Mouse (Mus musculus) embryonic facial prominence, embryonic 14.5 days (tissue): ENCODE measurements around the gene Ndufb7. TPM values are rescaled to one million over a fixed set of nuclear protein-coding genes. Genes with fewer than 3 reads are reported as not detected.

Experiments
- ATAC-seq: fragments of 200-750 bp; cut with Nextera tagmentation; 2 replicates; pipeline ENCODE4 v1.8.0; 2017; ENCODE audit warnings: low read depth, moderate number of reproducible peaks, moderate TSS enrichment
- DNase-seq: peaks from one replicate; pipeline ENCODE4 v3.0.0-alpha.2; 2015; ENCODE audit warnings: low spot score
- H3K27ac ChIP-seq: fragments of 300-500 bp; sonication (generic); replicated peaks from 2 replicates; pipeline ENCODE4 v1.5.1; 2014; ENCODE audit warnings: low read depth, mild to moderate bottlenecking, low read length, moderate library complexity
- H3K27me3 ChIP-seq: fragments of 300-500 bp; sonication (generic); replicated peaks from 2 replicates; pipeline ENCODE4 v1.6.1; 2014; ENCODE audit warnings: low read length; ENCODE audit not compliant: control insufficient read depth, insufficient read depth
- H3K36me3 ChIP-seq: fragments of 300-500 bp; sonication (generic); 2 replicates; pipeline ENCODE4 v1.6.1; 2014; ENCODE audit warnings: low read length, mixed read lengths; ENCODE audit not compliant: control insufficient read depth, insufficient read depth
- H3K4me1 ChIP-seq: fragments of 300-500 bp; sonication (generic); 2 replicates; pipeline ENCODE4 v1.6.1; 2014; ENCODE audit warnings: antibody characterized with exemption, low read length; ENCODE audit not compliant: control insufficient read depth, insufficient read depth
- H3K4me2 ChIP-seq: fragments of 300-500 bp; sonication (generic); 2 replicates; pipeline ENCODE4 v1.6.1; 2014; ENCODE audit warnings: low read depth, mild to moderate bottlenecking, low read length, moderate library complexity, mixed read lengths
- H3K4me3 ChIP-seq: fragments of 300-500 bp; sonication (generic); 2 replicates; pipeline ENCODE4 v1.5.1; 2014; ENCODE audit warnings: low read depth, mild to moderate bottlenecking, low read length
- H3K9ac ChIP-seq: fragments of 300-500 bp; sonication (generic); 2 replicates; pipeline ENCODE4 v1.6.1; 2014; ENCODE audit warnings: low read depth, mild to moderate bottlenecking, low read length, moderate library complexity, mixed read lengths
- H3K9me3 ChIP-seq: fragments of 300-500 bp; sonication (generic); 2 replicates; pipeline ENCODE4 v1.6.1; 2016; ENCODE audit warnings: low read length; ENCODE audit not compliant: control insufficient read depth
- WGBS: fragments of 180-500 bp; shearing (Covaris S2); extraction: QIAGEN DNeasy Blood & Tissue Kit; methylation state at CpG from one replicate; pipeline ENCODE4 v1.1.7; 2014; 5-methylcytosine and 5-hydroxymethylcytosine counted together
- polyA plus RNA-seq: library from polyadenylated mRNA; unstranded; fragments of >200 nt; fragmentation: Nextera tagmentation; extraction: Ambion mirVana; gene quantifications from 2 replicates; pipeline ENCODE4 v1.2.1, GENCODE M21; 2014

Gene Ndufb7
- polyA plus RNA-seq, 1 experiment from 2014 or later: 324 TPM

DNA sequence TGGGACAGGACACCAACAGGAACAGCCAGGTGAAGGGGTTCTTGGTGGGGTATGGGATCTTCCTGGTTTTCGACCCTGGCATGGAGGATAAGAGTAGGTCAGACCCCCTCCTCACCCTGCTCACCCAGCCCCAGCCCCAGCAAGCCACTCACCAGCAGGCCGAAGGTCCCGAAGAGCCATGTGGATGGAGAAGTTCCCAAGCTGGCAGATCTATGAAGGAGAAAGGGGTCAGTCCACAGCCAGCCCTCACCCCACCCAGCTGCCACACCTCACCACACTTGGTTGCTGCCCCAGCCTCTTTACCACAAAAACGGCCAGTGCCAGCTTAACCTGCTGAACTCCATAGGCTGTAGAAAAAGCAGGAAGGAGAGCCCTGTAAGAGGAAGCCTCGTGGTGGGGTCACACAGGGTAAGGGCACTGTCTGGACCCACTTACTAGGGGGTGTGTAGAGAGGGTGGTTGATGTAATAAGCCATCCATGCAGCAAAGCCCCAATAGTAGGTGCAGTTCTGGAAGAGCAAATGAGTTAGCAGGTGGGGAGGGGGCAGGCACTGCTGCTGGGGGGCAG is 5.9 kb downstream of the Ndufb7 start:
- Histone ChIP-seq H3K9me3 (no peaks in the 10 kb centered on the region), H3K27ac (no peak overlapping the region), H3K36me3 (peaks cover 49% of the 10 kb centered on the region), H3K27me3 (no peaks in the 10 kb centered on the region), H3K4me1 (peaks cover 15% of the 10 kb centered on the region), H3K9ac (no peak overlapping the region), H3K4me3 (no peak overlapping the region), H3K4me2 (no peak overlapping the region)
- DNase-seq (no peak), ATAC-seq (no peak)
- 91% methylated on average over 5 of the region's 5 CpGs for WGBS

DNA sequence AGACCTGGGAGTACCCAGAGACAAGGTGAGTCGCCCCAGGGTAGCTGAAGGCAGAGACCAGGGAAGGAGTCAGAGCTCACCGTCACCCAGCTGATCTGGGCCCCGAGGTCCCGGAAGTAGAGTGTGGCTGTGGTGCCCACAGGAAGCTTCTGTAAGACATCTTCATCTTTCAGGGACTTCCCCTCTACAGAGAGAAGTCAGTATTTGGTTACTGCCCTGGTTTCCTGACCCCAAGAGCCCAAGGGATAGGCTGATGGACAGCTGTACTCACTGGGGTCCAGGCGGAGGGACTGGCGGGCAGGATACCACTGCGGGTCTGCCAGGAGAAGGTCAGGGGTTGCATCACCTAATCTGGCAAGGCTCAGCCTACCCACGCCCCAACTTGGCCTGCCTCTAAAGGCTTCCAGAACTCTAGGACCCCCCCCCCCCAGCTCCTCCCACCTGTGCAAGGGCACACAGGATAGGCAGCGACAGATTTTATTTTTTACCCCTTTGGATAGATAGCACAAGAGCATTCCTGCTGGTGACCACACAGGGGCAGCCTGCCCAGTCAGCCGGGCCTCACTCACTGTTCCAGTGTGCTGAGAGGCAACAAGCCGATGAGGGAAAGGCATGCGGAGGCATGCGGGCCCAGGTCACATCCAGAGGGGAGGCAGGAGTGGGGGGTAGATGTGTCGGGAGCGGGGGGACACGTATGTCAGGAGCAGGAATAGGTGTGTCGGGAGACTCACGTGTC is 6.8 kb downstream of the Ndufb7 start:
- no peak overlapping the region for H3K9ac ChIP-seq
- peaks cover 18% of the 10 kb centered on the region for H3K4me1 ChIP-seq
- DNase-seq (no peak), ATAC-seq (no peak)
- H3K4me2 ChIP-seq: no peak overlapping the region
- H3K27ac ChIP-seq: no peak overlapping the region
- H3K9me3 ChIP-seq: no peaks in the 10 kb centered on the region
- H3K4me3 ChIP-seq: no peak overlapping the region
- H3K27me3 ChIP-seq: no peaks in the 10 kb centered on the region
- 68% methylated on average over 18 of the region's 18 CpGs for WGBS
- peaks cover 49% of the 10 kb centered on the region for H3K36me3 ChIP-seq

DNA sequence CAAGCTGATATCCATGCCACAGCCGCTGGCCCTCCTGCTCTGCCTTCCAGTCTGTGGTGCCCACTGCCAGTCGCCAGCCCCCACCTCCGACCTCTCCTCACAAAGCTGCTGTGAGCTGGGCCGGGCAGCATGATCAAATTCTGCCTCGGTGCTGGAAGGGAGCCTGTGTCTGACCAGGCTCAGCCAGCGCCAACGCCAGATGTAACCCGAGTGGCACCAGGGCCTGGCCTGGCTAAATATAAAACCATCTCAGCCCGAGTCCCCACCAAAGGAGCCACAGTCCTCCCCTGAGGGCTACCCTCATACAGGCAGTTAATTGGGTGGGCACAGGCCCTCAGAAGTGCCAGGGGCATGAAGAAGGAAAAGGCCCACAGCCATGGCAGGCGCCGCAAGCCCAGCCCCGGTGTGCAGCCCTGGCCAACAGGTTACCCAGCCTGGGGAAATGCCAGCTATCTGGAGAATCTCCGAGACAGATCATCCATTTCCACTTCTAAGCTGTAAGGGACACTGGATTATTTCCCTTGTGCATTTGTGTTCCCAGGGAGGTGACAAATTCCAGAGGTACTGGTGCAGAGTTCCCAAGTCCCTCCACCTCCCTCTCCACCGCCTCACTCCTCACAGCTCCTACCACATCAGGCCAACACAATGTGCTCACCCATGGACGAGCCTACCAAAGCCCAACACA is 8.3 kb downstream of the Ndufb7 start:
- H3K27ac ChIP-seq: peak overlapping the region; percentile 28; the same call in 1 of the 2 replicates
- no peaks in the 10 kb centered on the region for H3K27me3 ChIP-seq
- no peak for ATAC-seq
- H3K4me1 ChIP-seq: peaks cover 25% of the 10 kb centered on the region
- 75% methylated on average over 12 of the region's 15 CpGs for WGBS
- no peak overlapping the region for H3K4me2 ChIP-seq
- no peak for DNase-seq
- H3K9me3 ChIP-seq: no peaks in the 10 kb centered on the region
- H3K4me3 ChIP-seq: no peak overlapping the region
- no peak overlapping the region for H3K9ac ChIP-seq
- H3K36me3 ChIP-seq: peaks cover 50% of the 10 kb centered on the region

DNA sequence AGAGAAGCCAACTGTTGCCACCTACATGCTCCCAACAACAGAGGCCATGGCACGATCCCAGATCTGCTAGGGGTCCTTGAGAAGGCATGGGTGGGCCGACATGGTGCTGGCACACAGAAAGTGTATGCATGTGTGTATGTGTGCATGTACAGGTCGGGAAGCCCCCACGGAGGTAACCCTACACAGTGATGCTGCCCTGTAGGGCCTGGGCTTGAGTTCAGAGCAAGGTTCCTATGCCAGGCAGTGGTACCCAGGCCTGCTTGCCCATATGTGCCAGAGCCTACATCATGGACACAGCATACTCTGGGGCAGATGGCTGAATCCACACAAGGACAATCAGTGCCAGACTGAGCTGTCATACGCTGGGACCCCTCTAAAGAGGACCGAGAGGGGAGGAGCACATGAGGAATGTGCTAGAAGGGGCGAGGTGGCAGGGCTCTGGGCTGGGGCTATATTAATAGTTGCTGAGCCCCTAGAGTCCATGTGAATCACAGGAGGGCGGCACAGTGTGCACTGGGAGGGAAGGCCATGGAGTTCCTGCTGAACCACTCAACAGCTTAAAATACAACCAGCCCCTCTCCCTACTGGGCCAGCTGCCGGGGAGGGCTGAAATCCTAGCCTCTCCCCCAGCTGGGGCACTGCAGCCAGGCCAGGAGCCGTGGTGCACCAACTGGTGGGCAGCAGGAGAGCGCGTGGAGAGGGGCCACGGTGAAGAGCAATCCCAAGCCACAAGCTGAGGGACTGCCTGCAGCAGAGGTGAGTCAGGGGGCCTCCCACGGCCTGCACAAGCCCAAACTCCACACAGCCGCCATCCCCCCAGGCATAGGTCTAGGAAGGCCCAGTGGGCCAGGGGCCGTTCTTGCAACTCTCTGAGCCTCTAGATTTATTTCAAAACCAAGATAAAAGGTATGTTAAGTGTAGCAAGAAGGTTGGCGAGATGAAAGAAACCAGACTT is 9.4 kb downstream of the Ndufb7 start:
- DNase-seq (peak; percentile 58), ATAC-seq (peak; percentile 38)
- no peak overlapping the region for H3K4me3 ChIP-seq
- no peaks in the 10 kb centered on the region for H3K9me3 ChIP-seq
- H3K36me3 ChIP-seq: peaks cover 40% of the 10 kb centered on the region
- no peaks in the 10 kb centered on the region for H3K27me3 ChIP-seq
- peak overlapping the region; percentile 24; the same call in 1 of the 2 replicates for H3K4me2 ChIP-seq
- H3K4me1 ChIP-seq: peaks cover 25% of the 10 kb centered on the region
- WGBS: 60% methylated on average over 17 of the region's 17 CpGs
- peak overlapping the region; percentile 50 for H3K27ac ChIP-seq
- H3K9ac ChIP-seq: peak overlapping the region; percentile 43; the same call in 1 of the 2 replicates

DNA sequence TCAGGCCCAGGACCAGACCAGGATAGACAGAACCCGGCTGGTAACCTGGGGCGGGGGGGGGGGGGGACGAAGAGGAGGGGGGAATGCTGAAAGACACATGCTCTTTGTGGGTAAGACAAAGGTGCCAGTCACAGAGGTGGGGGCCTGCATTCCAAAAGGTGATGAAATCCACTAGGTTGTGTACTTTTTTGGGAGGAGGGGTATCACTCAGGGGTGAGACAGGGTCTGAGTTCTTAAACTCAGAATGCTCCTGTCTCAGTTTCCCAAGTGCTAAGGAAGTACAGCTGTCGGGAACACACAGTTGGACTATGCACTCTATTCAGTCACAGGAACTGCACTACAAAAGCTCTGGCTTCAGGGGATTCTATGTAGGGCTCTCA is 10.0 kb downstream of the Ndufb7 start:
- Histone ChIP-seq H3K4me3 (no peak overlapping the region), H3K4me2 (peak overlapping the region; percentile 24; the same call in 1 of the 2 replicates), H3K9ac (0 out of 2 replicates have a peak overlapping the region, but pooled peaks have one; percentile 43), H3K27me3 (no peaks in the 10 kb centered on the region), H3K4me1 (peaks cover 25% of the 10 kb centered on the region), H3K9me3 (no peaks in the 10 kb centered on the region), H3K27ac (peak overlapping the region; percentile 50), H3K36me3 (peaks cover 33% of the 10 kb centered on the region)
- ATAC-seq: no peak
- WGBS: 42% methylated on average over 3 of the region's 4 CpGs
- DNase-seq: peak; percentile 34

DNA sequence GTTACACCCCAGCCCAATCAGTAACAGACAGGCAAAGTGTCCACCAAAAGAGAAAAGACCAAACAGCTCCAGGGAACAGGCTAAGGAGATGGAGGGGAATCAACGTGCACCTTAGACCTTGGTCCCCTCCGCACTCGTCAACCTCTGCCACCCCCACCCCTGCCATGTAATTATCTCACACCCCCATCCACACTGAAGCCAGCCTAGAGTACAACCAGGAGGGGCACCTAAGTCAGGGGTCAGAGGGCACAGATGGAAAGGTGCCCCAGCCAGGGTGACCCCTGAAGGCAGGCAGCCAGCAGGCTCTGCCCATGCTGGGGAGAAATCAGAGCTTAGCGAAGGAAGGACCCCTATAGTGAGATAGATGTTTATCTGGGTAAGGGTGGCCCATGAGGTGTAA is 10.4 kb downstream of the Ndufb7 start:
- Histone ChIP-seq H3K36me3 (peaks cover 29% of the 10 kb centered on the region), H3K9ac (peak overlapping the region; percentile 27; the same call in 1 of the 2 replicates), H3K27me3 (no peaks in the 10 kb centered on the region), H3K4me3 (no peak overlapping the region), H3K4me1 (peaks cover 25% of the 10 kb centered on the region), H3K9me3 (no peaks in the 10 kb centered on the region), H3K4me2 (no peak overlapping the region), H3K27ac (peak overlapping the region; percentile 50)
- 46% methylated on average over 4 of the region's 4 CpGs for WGBS
- no peak for DNase-seq
- no peak for ATAC-seq

DNA sequence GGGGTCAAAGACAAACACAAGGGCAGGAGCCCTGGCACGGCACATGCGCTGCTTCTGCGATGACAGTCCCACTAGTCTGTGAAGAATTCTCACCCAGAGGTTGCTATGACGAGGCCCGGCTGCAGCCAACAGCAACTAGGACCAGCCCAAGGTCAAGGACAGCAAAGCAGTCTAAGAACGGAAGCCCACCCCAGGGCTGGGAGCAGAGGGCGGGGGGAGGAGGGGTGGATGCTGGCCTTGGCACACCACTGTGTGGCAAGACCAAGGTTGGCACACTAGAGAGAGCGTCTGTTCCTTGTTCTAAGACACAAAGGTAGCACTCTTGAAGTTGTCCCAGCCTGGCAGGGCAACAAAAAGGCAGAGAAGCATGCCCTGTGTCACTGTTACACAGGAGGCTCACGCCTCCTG is 10.9 kb downstream of the Ndufb7 start:
- H3K9me3 ChIP-seq: no peaks in the 10 kb centered on the region
- H3K4me1 ChIP-seq: peaks cover 25% of the 10 kb centered on the region
- H3K36me3 ChIP-seq: peaks cover 25% of the 10 kb centered on the region
- ATAC-seq: no peak
- H3K4me2 ChIP-seq: no peak overlapping the region
- 53% methylated on average over 9 of the region's 9 CpGs for WGBS
- H3K4me3 ChIP-seq: no peak overlapping the region
- no peak for DNase-seq
- H3K27ac ChIP-seq: peak overlapping the region; percentile 50; the same call in 1 of the 2 replicates
- H3K9ac ChIP-seq: 0 out of 2 replicates have a peak overlapping the region, but pooled peaks have one; percentile 27
- no peaks in the 10 kb centered on the region for H3K27me3 ChIP-seq
